In the genomic region with DNA sequence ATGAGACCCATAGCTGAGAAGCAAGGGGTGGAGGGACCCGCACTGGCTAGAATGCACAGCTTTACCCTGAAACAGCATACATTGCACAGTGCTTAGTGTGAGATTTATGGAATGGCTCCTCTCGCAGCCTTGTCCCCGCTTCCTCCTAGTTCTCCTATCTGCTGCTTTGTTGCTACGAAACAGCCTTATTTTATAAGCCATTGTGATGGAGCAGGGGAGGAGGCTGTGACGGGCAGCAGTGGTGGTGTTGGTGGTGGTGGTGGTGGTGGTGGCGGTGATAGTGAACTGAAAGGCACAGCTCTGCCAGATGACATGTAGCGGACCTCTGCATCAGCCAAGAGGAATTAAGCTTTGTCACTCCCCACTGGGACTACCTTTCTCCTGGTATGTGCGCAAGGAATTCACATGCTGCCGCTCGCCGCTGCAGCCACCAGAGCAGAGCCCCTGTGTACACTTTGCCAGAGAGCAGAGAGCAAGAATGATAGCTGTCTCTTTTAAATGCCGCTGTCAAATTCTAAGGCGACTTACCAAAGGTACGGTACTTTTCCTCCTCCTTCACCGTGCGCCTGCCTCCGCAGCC, we compare ENCODE assay signal across 8 mouse cellular contexts.
A peak's percentile ranks its signal among the peaks of the same experiment; 100 is the strongest.
DNase-seq lines count a peak whose midpoint lies in the region; ATAC-seq and TF ChIP-seq lines count a peak whose summit lies in the region.

No protein-coding gene starts in this region.

- no peak for TF ChIP-seq CTCF in layer of hippocampus, adult 2 months (conservative IDR thresholded peaks at IDR 0.05)

- 49% methylated on average over 17 of the region's 17 CpGs for WGBS in liver, embryonic 11.5 days
- WGBS in forebrain, embryonic 15.5 days: 19% methylated on average over 17 of the region's 17 CpGs
- 8% methylated on average over 17 of the region's 17 CpGs for WGBS in midbrain, embryonic 16.5 days

- no peaks in the 10 kb centered on the region for H3K27me3 ChIP-seq in liver, embryonic 11.5 days (replicated peaks; ENCODE audit: control insufficient read depth, insufficient read depth, low read length)
- no peaks in the 10 kb centered on the region for H3K27me3 ChIP-seq in forebrain, embryonic 15.5 days
- H3K27me3 ChIP-seq in midbrain, embryonic 16.5 days (ENCODE audit: control insufficient read depth, insufficient read depth, low read depth, low read length): no peaks in the 10 kb centered on the region

- no peak overlapping the region for H3K9ac ChIP-seq in liver, embryonic 11.5 days (ENCODE audit: low read depth, low read length)
- H3K9ac ChIP-seq in forebrain, embryonic 15.5 days (replicated peaks): peak overlapping the region; percentile 48
- H3K9ac ChIP-seq in midbrain, embryonic 16.5 days (ENCODE audit: low read depth, low read length): peak overlapping the region; percentile 74

- no peak for ATAC-seq in liver, embryonic 11.5 days (replicated peaks; ENCODE audit: low FRiP score)
- ATAC-seq in forebrain, embryonic 15.5 days (replicated peaks): peak; percentile 67
- peak; percentile 83 for ATAC-seq in midbrain, embryonic 16.5 days

- DNase-seq in liver, embryonic 11.5 days (ENCODE audit: low spot score): no peak
- DNase-seq in liver: no peak
- DNase-seq in layer of hippocampus, adult 2 months (ENCODE audit: low spot score in 2 of 2): peak; percentile 23 to 35
- no peak for DNase-seq in thymus, adult 18-20 months
- no peak for DNase-seq in cerebellum, adult 18-20 months
- DNase-seq in urinary bladder, postnatal 10 days (ENCODE audit: low spot score): no peak

- no peaks in the 10 kb centered on the region; the same call in 1 of the 2 replicates for H3K4me1 ChIP-seq in liver, embryonic 11.5 days (replicated peaks; ENCODE audit: control insufficient read depth, insufficient read depth, low read length)
- H3K4me1 ChIP-seq in forebrain, embryonic 15.5 days: peaks cover 39% of the 10 kb centered on the region
- peaks cover 32% of the 10 kb centered on the region for H3K4me1 ChIP-seq in midbrain, embryonic 16.5 days (ENCODE audit: control insufficient read depth, insufficient read depth, low read length)

- H3K27ac ChIP-seq in liver, embryonic 11.5 days (ENCODE audit: low read depth, low read length): no peak overlapping the region
- peak overlapping the region; percentile 86 for H3K27ac ChIP-seq in forebrain, embryonic 15.5 days (replicated peaks)
- H3K27ac ChIP-seq in layer of hippocampus, adult 2 months: peak overlapping the region; percentile 93
- H3K27ac ChIP-seq in midbrain, embryonic 16.5 days (ENCODE audit: low read length): peak overlapping the region; percentile 93

- H3K36me3 ChIP-seq in liver, embryonic 11.5 days (ENCODE audit: control insufficient read depth, insufficient read depth, low read length): no peaks in the 10 kb centered on the region
- H3K36me3 ChIP-seq in forebrain, embryonic 15.5 days: no peaks in the 10 kb centered on the region
- no peaks in the 10 kb centered on the region for H3K36me3 ChIP-seq in midbrain, embryonic 16.5 days (ENCODE audit: control insufficient read depth, insufficient read depth, low read length)

- peak overlapping the region; percentile 36 for H3K4me2 ChIP-seq in liver, embryonic 11.5 days
- peak overlapping the region; percentile 46 for H3K4me2 ChIP-seq in forebrain, embryonic 15.5 days (replicated peaks)
- H3K4me2 ChIP-seq in midbrain, embryonic 16.5 days (ENCODE audit: low read length): peak overlapping the region; percentile 76

- H3K9me3 ChIP-seq in liver, embryonic 11.5 days (ENCODE audit: control insufficient read depth, low read length): no peaks in the 10 kb centered on the region
- H3K9me3 ChIP-seq in forebrain, embryonic 15.5 days: no peaks in the 10 kb centered on the region
- H3K9me3 ChIP-seq in midbrain, embryonic 16.5 days (replicated peaks; ENCODE audit: control insufficient read depth, low read length, poor library complexity, severe bottlenecking): no peaks in the 10 kb centered on the region

- no peak overlapping the region for H3K4me3 ChIP-seq in liver, embryonic 11.5 days (ENCODE audit: low read depth, low read length)
- H3K4me3 ChIP-seq in forebrain, embryonic 15.5 days: peak overlapping the region; percentile 40
- H3K4me3 ChIP-seq in layer of hippocampus, adult 2 months: peak overlapping the region; percentile 58
- peak overlapping the region; percentile 49 for H3K4me3 ChIP-seq in midbrain, embryonic 16.5 days (ENCODE audit: low read depth, low read length)

Comparison
In these comparisons a context has a peak if more than half of its experiments do, and no peak if none do; other contexts are left out.
1. DNase-seq: peak in layer of hippocampus, adult 2 months (2 of 2); none in liver, embryonic 11.5 days (single experiment), liver (single experiment), thymus, adult 18-20 months (0 of 2), cerebellum, adult 18-20 months (0 of 2) and urinary bladder, postnatal 10 days (single experiment).
2. Peak in every context shown above with its lines, with median percentiles within 50 percentile points of each other: H3K4me2 ChIP-seq.